Mouse (Mus musculus) heart, adult 9 months (tissue): ENCODE results near the gene Muc1.
A peak's percentile ranks its signal among the peaks of the same experiment; 100 is the strongest.

Source experiments
- DNase-seq, 2 experiments: peaks; one replicate each; pipeline ENCODE4 v3.0.0; 2022; ENCODE audit warnings: low spot score in 2 of 2

The Muc1 gene

GRCm38 (mm10) chr3:89270051-89270755, 41.3 kb downstream of the Muc1 start, which contains the start of gene Slc50a1:
Slc50a1 (minus strand) TSS chr3:89270570.
- peak; percentile 87 to 89 for DNase-seq

- peak; percentile 64 for DNase-seq
Measured at GRCm38 (mm10) chr3:89270891-89271290, 42.0 kb downstream of the Muc1 start.

GRCm38 (mm10) chr3:89271760-89272159, 42.9 kb downstream of the Muc1 start:
- no peak for DNase-seq

GRCm38 (mm10) chr3:89276061-89276460, 47.2 kb downstream of the Muc1 start:
- DNase-seq = no peak

GRCm38 (mm10) chr3:89277281-89278021, 48.6 kb downstream of the Muc1 start:
- peak; percentile 58 to 62 for DNase-seq

- DNase-seq = peak; percentile 85 to 90
Measured at GRCm38 (mm10) chr3:89278107-89278506, 49.2 kb downstream of the Muc1 start.

GRCm38 (mm10) chr3:89278643-89279042, 49.8 kb downstream of the Muc1 start:
- no peak for DNase-seq

GRCm38 (mm10) chr3:89279153-89279890, 50.5 kb downstream of the Muc1 start:
- peak; percentile 90 for DNase-seq

GRCm38 (mm10) chr3:89280050-89280605, 51.3 kb downstream of the Muc1 start:
- DNase-seq = peak; percentile 43 to 58

- peak; percentile 84 to 86 for DNase-seq
Measured at GRCm38 (mm10) chr3:89280606-89281511, 52.0 kb downstream of the Muc1 start, which contains the start of gene Efna1. Efna1 (minus strand) TSS chr3:89281142.

- peak; percentile 77 to 88 for DNase-seq
Measured at GRCm38 (mm10) chr3:89281579-89282290, 52.9 kb downstream of the Muc1 start.

- DNase-seq = no peak
Measured at GRCm38 (mm10) chr3:89282291-89282643, 53.4 kb downstream of the Muc1 start.
